Mouse (Mus musculus): ENCODE measurements around the gene Pak4.

The Pak4 gene

GRCm38 (mm10) chr7:28597642-28598446, at the start of gene Pak4, which contains the start of gene Samd4b:
Gene Pak4 (minus strand): TSS chr7:28598185.
Gene Samd4b (minus strand): TSS chr7:28598144.
- WGBS, result under 1% methylated on average over 66 of the region's 66 CpGs

GRCm38 (mm10) chr7:28647016-28647415, 49.0 kb upstream of the Pak4 start:
- WGBS, result 60% methylated on average over 7 of the region's 7 CpGs

- 87% methylated on average over 2 of the region's 2 CpGs for WGBS
Observed at GRCm38 (mm10) chr7:28645947-28646475, 48.0 kb upstream of the Pak4 start.

- whole genome bisulfite sequencing, result 74% methylated on average over 6 of the region's 6 CpGs
Observed at GRCm38 (mm10) chr7:28645366-28645765, 47.4 kb upstream of the Pak4 start.

- WGBS, result 81% methylated on average over 8 of the region's 8 CpGs
Observed at GRCm38 (mm10) chr7:28641546-28641945, 43.6 kb upstream of the Pak4 start.

- 48% methylated on average over 8 of the region's 8 CpGs for WGBS
Observed at GRCm38 (mm10) chr7:28637511-28637910, 39.5 kb upstream of the Pak4 start.

GRCm38 (mm10) chr7:28634128-28634527, 36.1 kb upstream of the Pak4 start:
- 54% methylated on average over 4 of the region's 4 CpGs for WGBS

GRCm38 (mm10) chr7:28631073-28631472, 33.1 kb upstream of the Pak4 start, which contains the start of gene Acp7:
Gene Acp7 (minus strand): TSS chr7:28631332.
- WGBS, result 39% methylated on average over 10 of the region's 10 CpGs

- 86% methylated on average over 5 of the region's 5 CpGs for WGBS
Observed at GRCm38 (mm10) chr7:28624791-28625190, 26.8 kb upstream of the Pak4 start.

- 82% methylated on average over 9 of the region's 9 CpGs for WGBS
Observed at GRCm38 (mm10) chr7:28619098-28619715, 21.2 kb upstream of the Pak4 start.

GRCm38 (mm10) chr7:28605951-28606350, 8.0 kb upstream of the Pak4 start:
- WGBS, result 91% methylated on average over 8 of the region's 8 CpGs

- WGBS, result 74% methylated on average over 2 of the region's 2 CpGs
Observed at GRCm38 (mm10) chr7:28603788-28604187, 5.8 kb upstream of the Pak4 start.

GRCm38 (mm10) chr7:28603136-28603535, 5.2 kb upstream of the Pak4 start:
- WGBS, result 80% methylated on average over 5 of the region's 5 CpGs

- WGBS, result 11% methylated on average over 7 of the region's 7 CpGs
Observed at GRCm38 (mm10) chr7:28601668-28602067, 3.7 kb upstream of the Pak4 start.

GRCm38 (mm10) chr7:28601029-28601428, 3.0 kb upstream of the Pak4 start:
- WGBS, result 7% methylated on average over 11 of the region's 11 CpGs

- 65% methylated on average over 2 of the region's 2 CpGs for WGBS
Observed at GRCm38 (mm10) chr7:28598951-28599350, 966 bp upstream of the Pak4 start.

GRCm38 (mm10) chr7:28597277-28597570, 761 bp downstream of the Pak4 start:
- 13% methylated on average over 9 of the region's 9 CpGs for WGBS

GRCm38 (mm10) chr7:28596436-28597276, 1.3 kb downstream of the Pak4 start:
- WGBS, result 57% methylated on average over 20 of the region's 20 CpGs

GRCm38 (mm10) chr7:28595751-28596435, 2.1 kb downstream of the Pak4 start:
- WGBS, result 53% methylated on average over 8 of the region's 8 CpGs

- WGBS, result 52% methylated on average over 14 of the region's 14 CpGs
Observed at GRCm38 (mm10) chr7:28593206-28594111, 4.5 kb downstream of the Pak4 start.
